Mouse (Mus musculus): ENCODE results near the gene Orm3. TPM values are rescaled to one million over a fixed set of nuclear protein-coding genes. Genes with fewer than 3 reads are reported as not detected.
A peak's percentile ranks its signal among the peaks of the same experiment; 100 is the strongest.
"Not testable (repeated sequence)": the region's sequence is repeated elsewhere in the genome, so short reads cannot be mapped to it uniquely, and the experiment has no call there.

The Orm3 gene
- total and polyA plus RNA-seq, 3 experiments, result 0.30 TPM; not detected in 2

- dilution Hi-C loops (cut with MboI; ENCODE audit: extremely low pct_ligation_motif_present, extremely low pct_unique_long_range_greater_than_20kb, low sequenced_read_pairs), result no loop called here
Observed at GRCm38 (mm10) chr4:63316076-63316746, 39.8 kb upstream of the Orm3 start.

DNA sequence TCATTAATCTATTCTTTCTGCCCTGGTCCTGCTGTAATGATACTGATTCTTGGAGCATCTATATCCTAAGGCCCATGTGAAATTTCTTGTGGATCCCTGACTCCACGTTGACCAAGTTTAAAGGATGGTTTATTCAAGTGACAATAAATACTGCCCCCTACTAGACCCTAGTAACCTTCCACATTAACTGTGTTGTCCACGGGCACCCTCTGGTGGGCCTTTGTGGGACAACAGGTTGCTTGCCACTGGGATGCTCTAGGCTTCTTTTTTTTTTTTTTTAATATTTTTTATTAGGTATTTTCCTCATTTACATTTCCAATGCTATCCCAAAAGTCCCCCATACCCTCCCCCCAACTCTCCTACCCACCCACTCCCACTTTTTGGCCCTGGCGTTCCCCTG, 36.4 kb upstream of the Orm3 start:
- H3K27ac ChIP-seq (ENCODE audit: insufficient read depth, low read depth), result not testable (repeated sequence)

More at GRCm38 (mm10) chr4:63316076-63316746, 39.8 kb upstream of the Orm3 start:
- Histone ChIP-seq H3K79me2 (replicated peaks; ENCODE audit: control insufficient read depth, extremely low read depth, insufficient read depth, poor library complexity, severe bottlenecking) (no peaks in the 10 kb centered on the region), H3K27me3 (replicated peaks) (peaks cover 84% of the 10 kb centered on the region), H3K4me1 (ENCODE audit: control insufficient read depth in 1 of 2, insufficient read depth in 2 of 2) (no peaks in the 10 kb centered on the region), H3K27ac (ENCODE audit: insufficient read depth, low read depth) (no peak overlapping the region), H3K9me3 (replicated peaks; ENCODE audit: low read length) (no peaks in the 10 kb centered on the region), H3K4me2 (ENCODE audit: insufficient read depth, low read depth, poor library complexity, severe bottlenecking) (no peak overlapping the region), H3K4me3 (replicated peaks in 1 of 3; ENCODE audit: low read depth in 2 of 3, low read length in 2 of 3, poor library complexity in 1 of 3) (no peak overlapping the region), H3K36me3 (replicated peaks in 1 of 2; ENCODE audit: control insufficient read depth in 1 of 2, insufficient read depth in 1 of 2, low read length in 1 of 2) (no peaks in the 10 kb centered on the region), H3K9ac (ENCODE audit: insufficient read depth, low read depth) (no peak overlapping the region)
- in situ Hi-C loops (cut with MboI; ENCODE audit: low pct_ligation_motif_present, low pct_unique_long_range_greater_than_20kb, low sequenced_read_pairs), result no loop called here
- TF ChIP-seq BHLHE40 (IDR thresholded peaks at IDR 0.05; ENCODE audit: low read depth, low read length) (no peak), MAX (IDR thresholded peaks at IDR 0.05; ENCODE audit: low read length) (no peak), MAZ (IDR thresholded peaks at IDR 0.05; ENCODE audit: low read depth, low read length) (no peak), NELFE (IDR thresholded peaks at IDR 0.05; ENCODE audit: low read depth, low read length) (no peak), UBTF (IDR thresholded peaks at IDR 0.05; ENCODE audit: low read depth, low read length) (no peak), NRF1 (IDR thresholded peaks at IDR 0.05; ENCODE audit: low read depth, low read length) (no peak), TBP (conservative IDR thresholded peaks at IDR 0.05; ENCODE audit: low read depth, low read length) (no peak)
- DNase-seq (ENCODE audit: extremely low read depth), result no peak

GRCm38 (mm10) chr4:63323275-63323815, 32.6 kb upstream of the Orm3 start:
- no peak for DNase-seq (ENCODE audit: extremely low read depth)
- TF ChIP-seq USF1 (IDR thresholded peaks at IDR 0.05; ENCODE audit: low read depth, low read length), result no peak
- in situ Hi-C loops (cut with MboI; ENCODE audit: low pct_ligation_motif_present, low pct_unique_long_range_greater_than_20kb, low sequenced_read_pairs) (no loop called here), dilution Hi-C loops (cut with MboI; ENCODE audit: extremely low pct_ligation_motif_present, extremely low pct_unique_long_range_greater_than_20kb, low sequenced_read_pairs) (no loop called here)
- Histone ChIP-seq H3K4me2 (ENCODE audit: insufficient read depth, low read depth, poor library complexity, severe bottlenecking) (no peak overlapping the region), H3K4me1 (ENCODE audit: control insufficient read depth in 1 of 2, insufficient read depth in 2 of 2) (peaks cover 3 to 11% of the 10 kb centered on the region in 2 experiments; a peak in 3 of 4 replicates), H3K27me3 (replicated peaks) (peaks cover 76% of the 10 kb centered on the region), H3K36me3 (replicated peaks in 1 of 2; ENCODE audit: control insufficient read depth in 1 of 2, insufficient read depth in 1 of 2, low read length in 1 of 2) (no peaks in the 10 kb centered on the region), H3K9me3 (replicated peaks; ENCODE audit: low read length) (peaks cover 7% of the 10 kb centered on the region), H3K9ac (ENCODE audit: insufficient read depth, low read depth) (no peak overlapping the region), H3K79me2 (replicated peaks; ENCODE audit: control insufficient read depth, extremely low read depth, insufficient read depth, poor library complexity, severe bottlenecking) (no peaks in the 10 kb centered on the region), H3K4me3 (replicated peaks in 1 of 3; ENCODE audit: low read depth in 2 of 3, low read length in 2 of 3, poor library complexity in 1 of 3) (no peak overlapping the region), H3K27ac (ENCODE audit: insufficient read depth, low read depth) (no peak overlapping the region)

More for the DNA sequence above, 36.4 kb upstream of the Orm3 start:
- peaks cover 3 to 11% of the 10 kb centered on the region in 2 experiments; a peak in 3 of 4 replicates for H3K4me1 ChIP-seq (ENCODE audit: control insufficient read depth in 1 of 2, insufficient read depth in 2 of 2)
- DNase-seq (ENCODE audit: extremely low read depth), result peak; percentile 40
- H3K36me3 ChIP-seq (replicated peaks in 1 of 2; ENCODE audit: control insufficient read depth in 1 of 2, insufficient read depth in 1 of 2, low read length in 1 of 2); H3K79me2 ChIP-seq (replicated peaks; ENCODE audit: control insufficient read depth, extremely low read depth, insufficient read depth, poor library complexity, severe bottlenecking); H3K9me3 ChIP-seq (replicated peaks; ENCODE audit: low read length); in situ Hi-C loops (cut with MboI; ENCODE audit: low pct_ligation_motif_present, low pct_unique_long_range_greater_than_20kb, low sequenced_read_pairs); dilution Hi-C loops (cut with MboI; ENCODE audit: extremely low pct_ligation_motif_present, extremely low pct_unique_long_range_greater_than_20kb, low sequenced_read_pairs); H3K4me3 ChIP-seq (replicated peaks in 1 of 3; ENCODE audit: low read depth in 2 of 3, low read length in 2 of 3, poor library complexity in 1 of 3); H3K9ac ChIP-seq (ENCODE audit: insufficient read depth, low read depth); H3K4me2 ChIP-seq (ENCODE audit: insufficient read depth, low read depth, poor library complexity, severe bottlenecking): not testable (repeated sequence)
- H3K27me3 ChIP-seq (replicated peaks), result peaks cover 79% of the 10 kb centered on the region
- TF ChIP-seq ZNF384 (IDR thresholded peaks at IDR 0.05; ENCODE audit: low read depth, low read length) (peak; percentile 49), SMC3 (IDR thresholded peaks at IDR 0.05; ENCODE audit: low read depth, low read length) (peak; percentile 75), CTCF (conservative IDR thresholded peaks at IDR 0.05 in 1 of 2, IDR thresholded peaks at IDR 0.05 in 1 of 2; ENCODE audit: low read depth in 2 of 2, low read length in 2 of 2) (peak; percentile 19 to 85; a peak in 3 of 4 replicates), RAD21 (IDR thresholded peaks at IDR 0.05; ENCODE audit: low read depth, low read length) (peak; percentile 69)

Data from CH12.LX (cell line).